Mouse (Mus musculus) lung, postnatal 4 days (tissue): ENCODE results near the gene Cnih1.
"Not testable (repeated sequence)": the region's sequence is repeated elsewhere in the genome, so short reads cannot be mapped to it uniquely, and the experiment has no call there.

Experiments used
- DNase-seq, 2 experiments: peaks; one replicate each; pipeline ENCODE4 v3.0.0; 2021

Gene Cnih1

GRCm38 (mm10) chr14:46787787-46788504, at the start of gene Cnih1:
Gene Cnih1, minus strand, starts transcription at chr14:46788411.
- peak; percentile 94 for DNase-seq

- no peak for DNase-seq
These were observed 44.4 kb upstream of the Cnih1 start for GRCm38 (mm10) chr14:46832354-46833272.

- DNase-seq: peak; percentile 97 to 98
These were observed 43.7 kb upstream of the Cnih1 start, which contains the start of gene Cgrrf1 for GRCm38 (mm10) chr14:46831837-46832333. Gene Cgrrf1, plus strand, starts transcription at chr14:46832125.

- DNase-seq: no peak
These were observed 43.1 kb upstream of the Cnih1 start for GRCm38 (mm10) chr14:46831295-46831694.

GRCm38 (mm10) chr14:46827430-46827829, 39.2 kb upstream of the Cnih1 start:
- no peak for DNase-seq

GRCm38 (mm10) chr14:46823996-46824395, 35.8 kb upstream of the Cnih1 start:
- DNase-seq: no peak

GRCm38 (mm10) chr14:46821873-46822716, 33.9 kb upstream of the Cnih1 start, which contains the start of gene Gmfb:
Gene Gmfb, minus strand, starts transcription at chr14:46822242.
- peak; percentile 97 for DNase-seq

GRCm38 (mm10) chr14:46821271-46821872, 33.2 kb upstream of the Cnih1 start:
- peak in 1 of 2 experiments; percentile 13 for DNase-seq

GRCm38 (mm10) chr14:46819961-46820360, 31.8 kb upstream of the Cnih1 start:
- not testable (repeated sequence) for DNase-seq

GRCm38 (mm10) chr14:46818743-46819142, 30.5 kb upstream of the Cnih1 start:
- no peak for DNase-seq

- no peak for DNase-seq
These were observed 28.9 kb upstream of the Cnih1 start for GRCm38 (mm10) chr14:46816916-46817622.

GRCm38 (mm10) chr14:46815640-46816039, 27.4 kb upstream of the Cnih1 start:
- no peak for DNase-seq

- DNase-seq: no peak
These were observed 19.7 kb upstream of the Cnih1 start for GRCm38 (mm10) chr14:46807927-46808326.

- DNase-seq: no peak
These were observed 18.0 kb upstream of the Cnih1 start for GRCm38 (mm10) chr14:46806186-46806585.

GRCm38 (mm10) chr14:46803791-46804190, 15.6 kb upstream of the Cnih1 start:
- DNase-seq: no peak

GRCm38 (mm10) chr14:46803259-46803658, 15.0 kb upstream of the Cnih1 start:
- no peak for DNase-seq

- no peak for DNase-seq
These were observed 12.6 kb upstream of the Cnih1 start for GRCm38 (mm10) chr14:46800684-46801345.

GRCm38 (mm10) chr14:46794157-46794556, 5.9 kb upstream of the Cnih1 start:
- no peak for DNase-seq

- no peak for DNase-seq
These were observed 2.5 kb upstream of the Cnih1 start for GRCm38 (mm10) chr14:46790723-46791122.

- DNase-seq: peak in 1 of 2 experiments; percentile 31
These were observed 2.1 kb upstream of the Cnih1 start for GRCm38 (mm10) chr14:46790303-46790702.

- DNase-seq: no peak
These were observed 292 bp upstream of the Cnih1 start for GRCm38 (mm10) chr14:46788505-46788901.
